Mouse (Mus musculus) intestine, postnatal 0 days (tissue): ENCODE data around the gene Ankrd63. TPM values are rescaled to one million over a fixed set of nuclear protein-coding genes. Genes with fewer than 3 reads are reported as not detected.

Source experiments
- ATAC-seq: fragments of 200-750 bp; cut with Nextera tagmentation; 2 replicates; pipeline ENCODE4 v1.8.0; 2017; ENCODE audit warnings: mild to moderate bottlenecking, moderate TSS enrichment, moderate library complexity
- H3K27ac ChIP-seq: fragments of 300-500 bp; sonication (generic); 2 replicates; pipeline ENCODE4 v1.5.1; 2014; ENCODE audit warnings: mild to moderate bottlenecking, low read depth, low read length, moderate library complexity
- H3K27me3 ChIP-seq: fragments of 300-500 bp; sonication (generic); replicated peaks from 2 replicates; pipeline ENCODE4 v1.6.1; 2014; ENCODE audit warnings: low read length, mixed read lengths; ENCODE audit not compliant: control insufficient read depth, insufficient read depth
- H3K36me3 ChIP-seq: fragments of 300-500 bp; sonication (generic); 2 replicates; pipeline ENCODE4 v1.6.1; 2014; ENCODE audit warnings: mild to moderate bottlenecking, moderate library complexity; ENCODE audit not compliant: control insufficient read depth, insufficient read depth
- H3K4me1 ChIP-seq: fragments of 300-500 bp; sonication (generic); replicated peaks from 2 replicates; pipeline ENCODE4 v1.6.1; 2014; ENCODE audit warnings: antibody characterized with exemption, low read length, mixed read lengths; ENCODE audit not compliant: control insufficient read depth, insufficient read depth
- H3K4me2 ChIP-seq: fragments of 300-500 bp; sonication (generic); replicated peaks from 2 replicates; pipeline ENCODE4 v1.6.1; 2014; ENCODE audit warnings: low read depth, mild to moderate bottlenecking, moderate library complexity
- H3K4me3 ChIP-seq: fragments of 300-500 bp; sonication (generic); 2 replicates; pipeline ENCODE4 v1.5.1; 2014; ENCODE audit warnings: low read depth, low read length
- H3K9ac ChIP-seq: fragments of 300-500 bp; sonication (generic); 2 replicates; pipeline ENCODE4 v1.6.1; 2014; ENCODE audit warnings: mild to moderate bottlenecking, low read depth, low read length
- H3K9me3 ChIP-seq: fragments of 300-500 bp; sonication (generic); 2 replicates; pipeline ENCODE4 v1.6.1; 2016; ENCODE audit warnings: mixed run types; ENCODE audit not compliant: control insufficient read depth
- CTCF ChIP-seq: sonication (generic); IDR thresholded peaks from 2 replicates; pipeline ENCODE4 v1.5.1; 2016; ENCODE audit warnings: low read depth, mild to moderate bottlenecking, control low read depth, antibody characterized with exemption, moderate library complexity
- WGBS: fragments of 180-500 bp; shearing (Covaris S2); extraction: QIAGEN DNeasy Blood & Tissue Kit; methylation state at CpG from one replicate; pipeline ENCODE4 v1.1.7; 2014; 5-methylcytosine and 5-hydroxymethylcytosine counted together
- polyA plus RNA-seq: library from polyadenylated mRNA; unstranded; fragments of >200 nt; fragmentation: Nextera tagmentation; extraction: Ambion mirVana; gene quantifications from 2 replicates; pipeline ENCODE4 v1.2.1, GENCODE M21; 2015

Ankrd63 gene
- polyA plus RNA-seq, 1 experiment from 2014 or later = 0.65 TPM

DNA sequence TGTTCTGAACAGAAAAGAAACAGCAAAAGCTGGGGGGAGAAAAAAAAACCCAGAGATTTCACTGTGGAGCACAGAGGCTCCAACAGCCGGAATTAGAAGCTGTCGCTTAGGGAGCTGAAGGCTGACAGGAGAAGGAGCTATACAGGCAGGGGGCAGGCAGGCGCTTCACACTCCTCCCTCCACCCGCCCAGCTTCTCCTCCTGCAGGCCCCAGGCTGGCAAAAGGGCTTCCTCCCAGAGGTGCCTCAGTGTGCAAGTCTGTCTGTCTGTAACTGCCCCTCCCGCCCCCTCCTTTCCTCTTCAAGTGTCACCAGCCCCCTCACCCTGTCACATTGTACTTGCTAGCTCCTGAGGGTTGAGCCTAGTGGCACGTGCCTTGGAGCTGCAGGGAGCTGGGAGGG lies 2.7 kb upstream of the Ankrd63 start:
- 0 out of 2 replicates have a peak, but pooled peaks have one; percentile 20 for TF ChIP-seq CTCF
- ATAC-seq = no peak
- no peak overlapping the region for H3K9ac ChIP-seq
- no peaks in the 10 kb centered on the region for H3K36me3 ChIP-seq
- H3K9me3 ChIP-seq = no peaks in the 10 kb centered on the region
- H3K4me3 ChIP-seq = no peak overlapping the region
- no peak overlapping the region for H3K4me2 ChIP-seq
- H3K4me1 ChIP-seq = 0 out of 2 replicates have a peak, but pooled peaks cover 11% of the 10 kb centered on the region
- WGBS = 23% methylated on average over 6 of the region's 6 CpGs
- H3K27ac ChIP-seq = no peak overlapping the region
- peaks cover 84% of the 10 kb centered on the region for H3K27me3 ChIP-seq

- TF ChIP-seq CTCF = peak; percentile 60
- Histone ChIP-seq H3K27me3 (peaks cover 81% of the 10 kb centered on the region), H3K4me1 (0 out of 2 replicates have a peak, but pooled peaks cover 6% of the 10 kb centered on the region), H3K4me3 (peak overlapping the region; percentile 51), H3K36me3 (no peaks in the 10 kb centered on the region), H3K9ac (0 out of 2 replicates have a peak overlapping the region, but pooled peaks have one; percentile 26), H3K27ac (peak overlapping the region; percentile 28; the same call in 1 of the 2 replicates), H3K9me3 (no peaks in the 10 kb centered on the region), H3K4me2 (peak overlapping the region; percentile 83)
- ATAC-seq = peak; percentile 28
- WGBS = under 1% methylated on average over 92 of the region's 93 CpGs
These were observed 641 bp downstream of the Ankrd63 start for GRCm38 (mm10) chr2:118702883-118703761.

- Histone ChIP-seq H3K9ac (0 out of 2 replicates have a peak overlapping the region, but pooled peaks have one; percentile 26), H3K36me3 (no peaks in the 10 kb centered on the region), H3K4me1 (0 out of 2 replicates have a peak, but pooled peaks cover 6% of the 10 kb centered on the region), H3K4me2 (peak overlapping the region; percentile 83), H3K27me3 (peaks cover 73% of the 10 kb centered on the region), H3K4me3 (peak overlapping the region; percentile 51), H3K27ac (no peak overlapping the region), H3K9me3 (no peaks in the 10 kb centered on the region)
- ATAC-seq = no peak
- no peak for TF ChIP-seq CTCF
- WGBS = 11% methylated on average over 51 of the region's 51 CpGs
These were observed 1.5 kb downstream of the Ankrd63 start for GRCm38 (mm10) chr2:118701971-118702882.

- Histone ChIP-seq H3K9ac (no peak overlapping the region), H3K4me2 (no peak overlapping the region), H3K9me3 (no peaks in the 10 kb centered on the region), H3K4me3 (no peak overlapping the region), H3K27me3 (peaks cover 63% of the 10 kb centered on the region), H3K36me3 (no peaks in the 10 kb centered on the region), H3K27ac (no peak overlapping the region), H3K4me1 (0 out of 2 replicates have a peak, but pooled peaks cover 6% of the 10 kb centered on the region)
- no peak for ATAC-seq
- no peak for TF ChIP-seq CTCF
- 39% methylated on average over 5 of the region's 5 CpGs for WGBS
These were observed 2.6 kb downstream of the Ankrd63 start for GRCm38 (mm10) chr2:118701161-118701560.

GRCm38 (mm10) chr2:118700179-118701062 lies 3.3 kb downstream of the Ankrd63 start:
- 6% methylated on average over 32 of the region's 32 CpGs for WGBS
- TF ChIP-seq CTCF = peak; percentile 94
- Histone ChIP-seq H3K4me2 (peak overlapping the region; percentile 54), H3K27me3 (peaks cover 56% of the 10 kb centered on the region), H3K4me3 (peak overlapping the region; percentile 6), H3K27ac (no peak overlapping the region; the same call in 1 of the 2 replicates), H3K9ac (no peak overlapping the region), H3K9me3 (no peaks in the 10 kb centered on the region), H3K4me1 (0 out of 2 replicates have a peak, but pooled peaks cover 6% of the 10 kb centered on the region), H3K36me3 (no peaks in the 10 kb centered on the region)
- ATAC-seq = peak; percentile 46; the same call in 1 of the 2 replicates
